ENCODE assay signal across 8 mouse cellular contexts in genomic region chrX:108833381-108834020, GRCm38 (mm10). TPM values are rescaled to one million over a fixed set of nuclear protein-coding genes. Genes with fewer than 3 reads are reported as not detected.
DNase-seq lines count a peak whose midpoint lies in the region; ATAC-seq and TF ChIP-seq lines count a peak whose summit lies in the region.

No protein-coding gene starts in this region.

- no peaks in the 10 kb centered on the region for H3K36me3 ChIP-seq in hindbrain, embryonic 14.5 days (replicated peaks; ENCODE audit: control insufficient read depth, insufficient read depth)

- peak overlapping the region; percentile 49 for H3K4me2 ChIP-seq in hindbrain, embryonic 14.5 days (replicated peaks)

- DNase-seq in adipocyte (ENCODE audit: low spot score): peak; percentile 41
- DNase-seq in cerebellum, adult 9-11 months: peak; percentile 51
- DNase-seq in frontal cortex, adult 2 months (ENCODE audit: extremely low spot score in 1 of 2, low spot score in 1 of 2): peak; percentile 1 to 15
- no peak for DNase-seq in hindbrain, embryonic 14.5 days (ENCODE audit: low spot score)
- peak; percentile 9 to 23 for DNase-seq in left cerebral cortex, adult 2 months (ENCODE audit: extremely low spot score in 1 of 2, low spot score in 2 of 2)
- DNase-seq in right cerebral cortex, postnatal 4 days: peak; percentile 3

- no peaks in the 10 kb centered on the region for H3K4me1 ChIP-seq in hindbrain, embryonic 14.5 days (replicated peaks; ENCODE audit: control insufficient read depth, insufficient read depth, low read length)

- TF ChIP-seq CTCF in left cerebral cortex, adult 2 months (IDR thresholded peaks at IDR 0.05): no peak

- WGBS in hindbrain, embryonic 14.5 days: 22% methylated on average over 20 of the region's 21 CpGs

- peak overlapping the region; percentile 82 for H3K27ac ChIP-seq in hindbrain, embryonic 14.5 days
- H3K27ac ChIP-seq in left cerebral cortex, adult 2 months: peak overlapping the region; percentile 69

- no peaks in the 10 kb centered on the region for H3K27me3 ChIP-seq in hindbrain, embryonic 14.5 days (ENCODE audit: control insufficient read depth, insufficient read depth, low read length)

- ATAC-seq in hindbrain, embryonic 14.5 days (ENCODE audit: low FRiP score): peak; percentile 23; the same call in 1 of the 2 replicates
- ATAC-seq in megakaryocyte, adult 5-6 weeks (ENCODE audit: poor library complexity, severe bottlenecking): 0 out of 2 replicates have a peak, but pooled peaks have one; percentile 3
- ATAC-seq in monocyte, adult 5-6 weeks (replicated peaks; ENCODE audit: insufficient number of reproducible peaks, low FRiP score, low TSS enrichment, poor library complexity, severe bottlenecking): no peak

- intact Hi-C loops in left cerebral cortex, adult 2 months (cut with DNase I): loop anchor here (2.0 kb wide), 1 partner anchor 179 kb away; the partner anchor contains the start of gene Hmgn5

- H3K9ac ChIP-seq in hindbrain, embryonic 14.5 days: peak overlapping the region; percentile 66

- peak overlapping the region; percentile 49 for H3K4me3 ChIP-seq in hindbrain, embryonic 14.5 days (replicated peaks; ENCODE audit: low read length)
- H3K4me3 ChIP-seq in left cerebral cortex, adult 2 months: peak overlapping the region; percentile 54

- no peaks in the 10 kb centered on the region for H3K9me3 ChIP-seq in hindbrain, embryonic 14.5 days (ENCODE audit: control insufficient read depth, low read length)

RNA-seq across cellular contexts. Expression of gene Brwd3, which starts 0.7 kb away (rescaled TPM):
- polyA plus RNA-seq in frontal cortex, adult 2 months (2012; rRNA removed): 3.4 and 3.5 TPM in 2 replicates
- 3.7 TPM in 2 replicates for polyA plus RNA-seq in hindbrain, embryonic 14.5 days (2014; fragmentation: Nextera tagmentation; extraction: Ambion mirVana)
- total RNA-seq in left cerebral cortex, adult 2 months (2021): 10 to 100 TPM; 13.4 to 13.5 TPM
- total RNA-seq in megakaryocyte, adult 5-6 weeks (2015): 12.6 and 14.7 TPM in 2 replicates
- 6.9 and 9.4 TPM in 2 replicates for total RNA-seq in megakaryocyte, adult 5-6 weeks (2017)
- 7.1 to 12.9 TPM (median 11.1 TPM) in 3 replicates for total RNA-seq in monocyte, adult 5-6 weeks (2017)
